Mouse (Mus musculus) kidney, postnatal 36 days (tissue): ENCODE data around the gene Zfpl1.
"Not testable (repeated sequence)": the region's sequence is repeated elsewhere in the genome, so short reads cannot be mapped to it uniquely, and the experiment has no call there.

ENCODE experiments used
- DNase-seq, 2 experiments: peaks; one replicate each; pipeline ENCODE4 v3.0.0; 2021 to 2022; ENCODE audit warnings: mixed read lengths in 2 of 2

Gene Zfpl1

GRCm38 (mm10) chr19:6057313-6058096 lies 27.3 kb downstream of the Zfpl1 start, which contains the start of the genes Mrpl49 and Fau:
Mrpl49 (minus strand) TSS chr19:6057785.
Fau (plus strand) TSS chr19:6057844.
- DNase-seq: peak; percentile 99 to 100

GRCm38 (mm10) chr19:6056696-6057095 lies 28.1 kb downstream of the Zfpl1 start:
- no peak for DNase-seq

- DNase-seq: no peak
These were observed 30.5 kb downstream of the Zfpl1 start for GRCm38 (mm10) chr19:6054296-6054695.

GRCm38 (mm10) chr19:6052516-6052915 lies 32.2 kb downstream of the Zfpl1 start:
- DNase-seq: no peak

- DNase-seq: no peak
These were observed 35.9 kb downstream of the Zfpl1 start for GRCm38 (mm10) chr19:6048681-6049410.

GRCm38 (mm10) chr19:6047899-6048166 lies 36.9 kb downstream of the Zfpl1 start:
- no peak for DNase-seq

- no peak for DNase-seq
These were observed 37.4 kb downstream of the Zfpl1 start for GRCm38 (mm10) chr19:6047154-6047898.

GRCm38 (mm10) chr19:6046294-6047153 lies 38.2 kb downstream of the Zfpl1 start, which contains the start of gene Syvn1:
Syvn1 (plus strand) TSS chr19:6046576.
- DNase-seq: peak; percentile 94 to 96

GRCm38 (mm10) chr19:6045366-6046293 lies 39.1 kb downstream of the Zfpl1 start:
- DNase-seq: no peak

GRCm38 (mm10) chr19:6044102-6044501 lies 40.7 kb downstream of the Zfpl1 start:
- DNase-seq: not testable (repeated sequence)

GRCm38 (mm10) chr19:6042293-6042692 lies 42.5 kb downstream of the Zfpl1 start:
- no peak for DNase-seq

- no peak for DNase-seq
These were observed 44.8 kb downstream of the Zfpl1 start for GRCm38 (mm10) chr19:6040002-6040401.

- no peak for DNase-seq
These were observed 46.4 kb downstream of the Zfpl1 start for GRCm38 (mm10) chr19:6038326-6038725.

GRCm38 (mm10) chr19:6037695-6038094 lies 47.1 kb downstream of the Zfpl1 start:
- no peak for DNase-seq

GRCm38 (mm10) chr19:6035966-6036585 lies 48.7 kb downstream of the Zfpl1 start:
- DNase-seq: no peak
